Mouse (Mus musculus) erythroblast, embryonic 14.5 days (primary cell): ENCODE data around the gene Itsn1.

ENCODE experiments used
- GATA1 ChIP-seq: IDR thresholded peaks from 2 replicates; pipeline ENCODE4 v1.6.1; 2012; ENCODE audit warnings: low read length, inconsistent platforms, mixed read lengths
- TAL1 ChIP-seq: IDR thresholded peaks from 3 replicates; pipeline ENCODE4 v1.6.1; 2012; ENCODE audit warnings: low read length, inconsistent platforms, mixed read lengths

DNA sequence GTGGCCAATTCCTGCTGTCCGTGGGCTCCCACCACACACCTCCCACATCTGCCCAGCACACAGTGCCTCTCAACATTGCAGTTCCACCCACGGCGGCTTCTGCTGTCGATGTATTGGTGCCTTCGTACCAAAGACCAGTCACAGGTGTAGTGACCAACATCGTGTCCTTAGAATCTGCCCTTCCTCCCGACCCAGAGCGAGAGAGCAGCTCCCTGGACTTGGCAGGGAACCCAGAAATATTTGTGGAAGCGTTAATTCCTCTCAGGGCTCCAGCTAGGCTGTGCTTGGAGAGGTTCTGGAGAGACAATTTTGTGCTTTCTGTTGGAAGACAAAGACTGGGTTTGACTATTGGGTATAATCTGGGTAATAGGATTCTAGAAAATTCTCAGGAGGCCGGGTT is 217.2 kb downstream of the Itsn1 start:
- TF ChIP-seq GATA1 (no peak), TAL1 (no peak)
